Mouse (Mus musculus): Measurements from ENCODE around the gene Gbgt1. TPM values are rescaled to one million over a fixed set of nuclear protein-coding genes. Genes with fewer than 3 reads are reported as not detected.
A peak's percentile ranks its signal among the peaks of the same experiment; 100 is the strongest.
"Not testable (repeated sequence)": the region's sequence is repeated elsewhere in the genome, so short reads cannot be mapped to it uniquely, and the experiment has no call there.

The Gbgt1 gene
- total RNA-seq (2022): 1 to 10 TPM; 2.1 to 6.6 (median 3.4) TPM

DNA sequence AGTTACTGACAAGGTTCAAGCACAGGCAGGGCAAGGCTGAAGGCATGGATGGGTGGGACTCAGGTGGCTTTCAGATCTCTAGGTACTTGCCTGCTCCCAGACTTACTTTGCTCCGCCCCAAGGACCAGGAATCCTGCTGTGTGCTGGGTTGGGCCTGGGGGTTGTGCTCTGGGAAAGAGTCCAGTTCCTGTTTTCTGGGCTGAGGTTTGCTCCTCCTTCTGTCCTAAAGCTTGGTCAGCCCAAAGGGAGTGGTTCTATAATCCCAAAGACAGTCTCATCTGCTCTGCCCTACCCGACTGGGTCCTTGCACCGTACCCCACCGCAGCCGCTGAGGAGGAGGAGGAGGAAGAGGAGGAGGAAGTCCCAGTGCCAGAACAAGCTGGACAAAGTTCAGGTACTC lies at the start of gene Gbgt1:
Gene Gbgt1, plus strand, starts transcription at position 221 of the 400 bp plus-strand sequence.
- no peak for DNase-seq (ENCODE audit: low spot score in 2 of 2)

DNA sequence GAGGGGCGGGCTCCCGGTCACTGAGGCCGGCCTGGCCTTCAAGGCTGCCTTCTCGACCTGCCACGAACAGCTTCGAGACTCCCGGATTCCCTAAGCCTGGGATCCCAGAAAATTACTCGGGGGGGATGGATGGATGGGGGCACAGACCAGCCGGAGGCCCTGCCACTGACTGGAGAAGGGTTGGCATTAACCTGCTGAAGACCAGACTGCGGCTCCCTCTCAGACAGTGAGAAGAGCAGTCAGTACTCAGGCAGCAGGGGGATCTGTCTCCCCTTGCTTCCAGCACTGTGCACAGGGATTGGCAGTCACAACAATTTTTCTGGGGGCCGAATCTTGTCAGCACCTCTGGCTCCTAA lies 49.4 kb upstream of the Gbgt1 start:
- DNase-seq (ENCODE audit: low spot score in 2 of 2): no peak

DNA sequence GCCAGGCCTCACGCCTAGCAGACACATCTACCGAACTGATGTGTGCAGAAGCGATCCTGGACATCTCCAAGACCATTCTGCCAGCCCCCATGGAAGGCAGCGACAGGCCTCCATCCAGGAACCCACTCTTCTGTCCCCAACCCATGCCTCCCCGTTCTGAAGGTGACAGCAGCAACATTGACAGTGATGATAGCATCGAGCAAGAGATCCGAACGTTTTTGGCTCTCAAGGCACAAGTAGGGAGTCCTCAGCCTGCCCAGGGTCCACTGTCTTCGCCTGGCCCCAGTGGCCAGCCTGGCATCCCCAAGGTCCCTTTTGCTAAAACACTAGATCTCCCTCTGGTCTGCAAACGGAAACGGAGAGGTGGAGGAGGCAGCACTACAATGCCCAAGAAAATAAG lies 45.0 kb upstream of the Gbgt1 start:
- no peak for DNase-seq (ENCODE audit: low spot score in 2 of 2)

- DNase-seq (ENCODE audit: low spot score in 2 of 2): no peak
Measured at GRCm38 (mm10) chr2:28453539-28453938, 43.2 kb upstream of the Gbgt1 start.

DNA sequence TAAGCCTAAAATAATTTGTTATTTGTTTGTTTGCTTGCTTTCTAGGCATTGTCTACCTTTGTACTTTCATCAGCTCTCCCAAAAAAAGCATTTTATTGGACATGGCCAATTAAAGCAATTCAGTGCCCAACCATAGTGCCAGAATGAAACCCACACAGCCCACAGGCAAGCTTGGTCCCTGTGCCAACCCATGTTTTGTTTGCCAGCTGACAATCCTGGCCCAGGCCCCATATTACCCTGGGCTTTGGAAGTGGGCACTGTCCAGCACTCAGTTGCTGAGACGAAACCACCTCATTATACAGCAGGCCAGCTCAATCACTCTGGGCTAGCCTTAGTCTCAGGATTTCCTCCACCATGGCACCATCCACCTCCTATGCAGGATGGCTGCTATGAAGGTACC lies 40.1 kb upstream of the Gbgt1 start:
- no peak for DNase-seq (ENCODE audit: low spot score in 2 of 2)

- peak in 1 of 2 experiments; percentile 76 for DNase-seq (ENCODE audit: low spot score in 2 of 2)
Measured at GRCm38 (mm10) chr2:28463919-28464318, 32.8 kb upstream of the Gbgt1 start.

- DNase-seq (ENCODE audit: low spot score in 2 of 2): no peak
Measured at GRCm38 (mm10) chr2:28464919-28465318, 31.8 kb upstream of the Gbgt1 start.

DNA sequence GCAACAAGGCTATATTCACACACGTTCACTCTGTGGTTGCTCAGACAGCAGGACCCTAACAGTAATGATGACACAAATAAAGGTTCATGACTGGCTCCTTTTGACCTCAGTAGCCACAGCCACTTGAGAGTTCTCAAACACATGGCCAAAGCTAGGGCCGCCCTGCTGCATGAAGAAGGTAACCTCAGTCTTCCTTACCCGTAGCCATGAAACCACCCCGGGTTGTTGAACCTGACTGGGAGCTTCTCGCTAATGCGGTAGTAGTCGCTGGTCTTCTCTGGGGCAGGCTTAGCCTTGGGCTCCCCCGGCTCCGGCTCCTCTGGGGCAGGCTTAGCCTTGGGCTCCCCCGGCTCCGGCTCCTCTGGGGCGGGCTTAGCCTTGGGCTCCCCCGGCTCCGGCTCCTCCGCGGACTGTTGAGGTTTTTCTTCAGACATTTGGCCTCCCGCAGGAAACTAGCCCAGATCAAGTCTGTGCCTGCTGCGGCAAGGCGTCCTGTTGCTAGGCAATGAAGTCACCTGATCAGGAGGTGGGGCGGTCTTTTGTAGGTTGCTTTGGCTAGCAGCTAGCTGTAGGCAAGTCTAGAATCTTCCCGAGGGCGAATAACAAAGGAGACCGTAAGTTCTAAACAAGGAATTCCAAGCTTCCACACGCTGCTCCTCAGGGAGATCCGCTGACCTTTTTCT lies 30.7 kb upstream of the Gbgt1 start, which contains the start of gene 1700007K13Rik:
Gene 1700007K13Rik, minus strand, starts transcription at position 497 of the 683 bp plus-strand sequence.
- peak; percentile 69 for DNase-seq (ENCODE audit: low spot score in 2 of 2)

DNA sequence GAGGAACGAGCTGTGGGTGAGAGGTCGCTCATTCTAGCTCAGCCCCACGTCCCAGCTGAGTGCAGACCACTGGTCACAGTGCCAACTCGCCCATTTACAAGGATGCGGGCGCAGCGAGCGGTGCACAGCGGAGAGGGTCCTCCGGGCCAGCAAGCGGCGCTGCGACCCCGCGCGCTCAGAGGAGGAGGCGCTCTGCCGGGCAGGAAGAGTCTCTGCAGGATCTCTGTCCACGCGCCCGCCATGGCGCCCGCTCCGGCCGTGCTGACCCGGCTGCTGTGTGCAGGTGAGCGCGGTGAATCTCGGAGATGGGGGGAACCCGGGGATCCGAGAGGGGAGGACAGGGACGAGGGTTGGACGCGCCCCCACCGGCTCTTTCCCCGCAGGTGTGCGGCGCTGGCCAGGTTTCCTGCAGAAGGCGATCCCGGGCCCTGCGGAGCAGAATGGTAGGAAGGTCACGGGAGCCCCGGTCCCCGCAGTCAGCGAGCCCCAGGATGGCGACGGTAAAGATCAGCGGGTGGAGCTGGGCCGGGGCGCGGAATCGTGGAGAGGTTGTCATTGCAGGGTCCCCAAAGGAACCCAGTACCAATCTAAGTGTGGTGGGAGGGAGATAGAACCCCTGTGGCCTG lies 28.7 kb upstream of the Gbgt1 start, which contains the start of gene Mrps2:
Gene Mrps2, plus strand, starts transcription at position 207 of the 626 bp plus-strand sequence.
- DNase-seq (ENCODE audit: low spot score in 2 of 2): peak; percentile 70 to 80

- DNase-seq (ENCODE audit: low spot score in 2 of 2): no peak
Measured at GRCm38 (mm10) chr2:28468486-28469225, 28.0 kb upstream of the Gbgt1 start.

DNA sequence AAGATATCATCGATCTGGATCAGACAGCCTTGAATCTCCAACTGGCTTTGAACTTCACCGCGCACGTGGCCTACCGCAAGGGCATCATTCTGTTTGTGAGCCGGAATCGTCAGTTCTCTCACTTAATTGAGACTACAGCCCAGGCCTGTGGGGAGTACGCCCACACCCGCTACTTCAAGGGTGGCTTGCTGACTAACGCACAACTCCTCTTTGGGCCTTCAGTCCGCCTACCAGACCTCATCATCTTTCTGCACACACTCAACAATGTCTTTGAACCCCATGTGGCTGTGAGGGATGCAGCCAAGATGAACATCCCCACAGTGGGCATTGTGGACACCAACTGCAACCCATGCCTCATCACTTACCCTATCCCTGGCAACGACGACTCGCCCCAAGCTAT lies 27.2 kb upstream of the Gbgt1 start:
- no peak for DNase-seq (ENCODE audit: low spot score in 2 of 2)

GRCm38 (mm10) chr2:28470591-28470990 lies 26.1 kb upstream of the Gbgt1 start:
- no peak for DNase-seq (ENCODE audit: low spot score in 2 of 2)

DNA sequence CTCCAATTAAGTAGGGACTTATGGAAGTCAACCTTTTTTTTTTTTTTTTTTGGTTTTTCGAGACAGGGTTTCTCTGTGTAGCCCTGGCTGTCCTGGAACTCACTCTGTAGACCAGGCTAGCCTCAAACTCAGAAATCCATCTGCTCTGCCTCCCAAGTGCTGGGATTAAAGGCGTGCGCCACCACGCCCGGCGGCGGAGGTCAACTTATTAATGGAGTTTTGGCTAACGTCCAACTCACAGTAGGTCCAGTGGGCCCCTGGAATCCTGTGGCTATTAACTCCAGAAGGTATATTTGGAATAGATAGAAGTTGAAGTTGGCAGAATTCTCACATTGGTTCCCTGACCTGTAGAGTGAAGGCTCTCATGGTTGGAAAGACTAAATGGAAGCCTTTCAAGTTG lies 24.7 kb upstream of the Gbgt1 start:
- DNase-seq (ENCODE audit: low spot score in 2 of 2): not testable (repeated sequence)

GRCm38 (mm10) chr2:28477993-28478392 lies 18.7 kb upstream of the Gbgt1 start:
- DNase-seq (ENCODE audit: low spot score in 2 of 2): not testable (repeated sequence)

GRCm38 (mm10) chr2:28479208-28480204 lies 17.2 kb upstream of the Gbgt1 start:
- DNase-seq (ENCODE audit: low spot score in 2 of 2): no peak

DNA sequence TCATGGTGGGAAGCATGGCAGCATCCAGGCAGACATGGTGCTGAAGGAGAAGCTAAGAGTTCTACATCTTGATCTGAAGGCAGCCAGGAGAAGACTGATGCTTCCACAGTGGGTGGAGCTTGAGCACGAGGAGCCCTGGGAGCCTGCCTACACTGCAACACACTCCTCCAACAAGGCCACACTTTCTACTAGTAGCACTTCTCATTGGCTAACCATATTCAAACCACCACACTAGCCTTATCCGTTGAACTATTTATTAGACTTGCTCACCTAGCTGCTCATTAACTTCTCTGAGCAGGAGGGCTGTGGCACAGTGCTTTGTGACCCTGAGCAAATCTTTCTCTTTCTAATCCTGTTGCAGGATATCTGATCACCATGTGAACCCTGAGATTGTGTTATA lies 12.8 kb upstream of the Gbgt1 start:
- no peak for DNase-seq (ENCODE audit: low spot score in 2 of 2)

DNA sequence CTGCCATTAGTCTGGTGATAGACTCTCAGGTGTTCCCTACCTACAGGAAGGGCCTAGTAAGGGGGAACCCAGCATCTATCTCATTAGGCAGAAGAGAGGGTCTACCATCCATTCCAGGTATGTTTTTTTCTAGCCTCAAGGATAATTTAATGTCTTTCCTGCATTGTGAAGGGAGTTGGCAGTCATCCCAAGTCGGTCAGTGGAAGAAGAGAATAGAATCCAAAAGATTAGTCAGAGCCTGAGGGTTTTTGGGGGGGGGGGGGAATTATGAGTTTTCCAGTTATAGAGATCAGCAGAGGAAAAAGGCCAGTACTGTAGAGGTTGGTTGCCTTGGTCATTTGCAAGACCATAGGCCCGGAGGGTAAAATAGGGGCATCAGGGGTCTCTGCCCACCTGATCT lies 2.2 kb upstream of the Gbgt1 start:
- DNase-seq (ENCODE audit: low spot score in 2 of 2): no peak

GRCm38 (mm10) chr2:28495207-28495756 lies 1.4 kb upstream of the Gbgt1 start:
- DNase-seq (ENCODE audit: low spot score in 2 of 2): no peak

GRCm38 (mm10) chr2:28495801-28496595 lies 693 bp upstream of the Gbgt1 start:
- no peak for DNase-seq (ENCODE audit: low spot score in 2 of 2)

DNA sequence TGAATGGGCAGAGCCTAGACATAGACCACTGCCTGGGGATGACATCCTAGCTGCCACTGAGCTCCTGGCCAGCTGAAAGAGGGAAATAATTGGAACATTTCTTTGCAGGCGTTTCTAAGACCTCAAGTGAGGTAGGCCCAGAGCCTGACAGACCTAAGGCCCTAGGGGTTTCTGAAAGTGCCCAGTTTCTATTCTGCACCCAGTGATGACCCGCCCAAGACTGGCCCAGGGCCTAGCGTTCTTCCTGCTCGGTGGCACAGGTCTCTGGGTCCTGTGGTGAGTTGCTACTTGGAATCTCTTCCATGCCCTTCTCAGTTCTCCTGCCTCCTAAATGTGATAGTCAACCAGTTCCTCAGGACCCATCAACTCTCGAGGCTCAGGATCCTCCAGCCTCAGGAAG lies 870 bp downstream of the Gbgt1 start:
- DNase-seq (ENCODE audit: low spot score in 2 of 2): no peak
